Mouse (Mus musculus): ENCODE results near the gene Boc. TPM values are rescaled to one million over a fixed set of nuclear protein-coding genes. Genes with fewer than 3 reads are reported as not detected.

The Boc gene
- polyA plus RNA-seq, 1 experiment, result 8.5 TPM

GRCm38 (mm10) chr16:44509458-44510344 is 49.0 kb downstream of the Boc start:
- WGBS, result 78% methylated on average over 7 of the region's 7 CpGs
- no peak overlapping the region for H3K27ac ChIP-seq (ENCODE audit: insufficient read depth, low read depth, low read length)
- no peaks in the 10 kb centered on the region for H3K4me1 ChIP-seq (ENCODE audit: control insufficient read depth, insufficient read depth, low read length)
- TF ChIP-seq CTCF (conservative IDR thresholded peaks at IDR 0.05; ENCODE audit: insufficient read depth, insufficient read length, low read depth, low read length) (no peak), POLR2A (IDR thresholded peaks at IDR 0.05; ENCODE audit: low read depth, low read length) (no peak)
- DNase-seq, result no peak
- no peak overlapping the region for H3K4me3 ChIP-seq (ENCODE audit: insufficient read depth, low read depth, low read length)
- no peaks in the 10 kb centered on the region for H3K27me3 ChIP-seq (replicated peaks; ENCODE audit: control insufficient read depth, insufficient read depth, low read length)
- H3K36me3 ChIP-seq (ENCODE audit: control insufficient read depth, insufficient read depth, low read length), result no peaks in the 10 kb centered on the region

DNA sequence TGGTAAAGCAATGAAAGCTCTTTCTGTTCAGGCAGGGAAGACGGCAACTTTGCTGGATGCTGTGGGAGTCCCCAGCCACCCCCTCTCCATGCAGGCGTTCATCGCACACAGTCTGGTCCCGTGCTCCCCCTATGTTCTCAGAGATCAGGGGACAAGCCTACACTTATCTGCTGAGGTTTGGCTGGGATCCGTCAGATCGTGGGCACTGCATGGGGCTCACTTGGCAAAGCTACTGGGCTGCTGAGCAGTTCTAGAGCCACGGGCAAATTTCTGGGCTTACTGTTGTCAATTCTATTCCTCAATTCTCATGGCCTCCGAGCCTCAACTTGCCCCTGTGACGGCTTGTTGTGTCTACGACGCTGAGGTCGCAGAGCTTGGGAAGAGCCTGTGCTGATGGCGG is 49.9 kb downstream of the Boc start:
- Histone ChIP-seq H3K36me3 (ENCODE audit: control insufficient read depth, insufficient read depth, low read length) (no peaks in the 10 kb centered on the region), H3K4me1 (ENCODE audit: control insufficient read depth, insufficient read depth, low read length) (no peaks in the 10 kb centered on the region), H3K27ac (ENCODE audit: insufficient read depth, low read depth, low read length) (no peak overlapping the region), H3K4me3 (ENCODE audit: insufficient read depth, low read depth, low read length) (no peak overlapping the region), H3K27me3 (replicated peaks; ENCODE audit: control insufficient read depth, insufficient read depth, low read length) (no peaks in the 10 kb centered on the region)
- no peak for DNase-seq
- TF ChIP-seq CTCF (conservative IDR thresholded peaks at IDR 0.05; ENCODE audit: insufficient read depth, insufficient read length, low read depth, low read length), result no peak
- TF ChIP-seq POLR2A (IDR thresholded peaks at IDR 0.05; ENCODE audit: low read depth, low read length), result no peak
- WGBS, result 95% methylated on average over 13 of the region's 13 CpGs

GRCm38 (mm10) chr16:44508025-44508424 is 50.7 kb downstream of the Boc start:
- H3K4me1 ChIP-seq (ENCODE audit: control insufficient read depth, insufficient read depth, low read length), result no peaks in the 10 kb centered on the region
- H3K36me3 ChIP-seq (ENCODE audit: control insufficient read depth, insufficient read depth, low read length), result no peaks in the 10 kb centered on the region
- no peaks in the 10 kb centered on the region for H3K27me3 ChIP-seq (replicated peaks; ENCODE audit: control insufficient read depth, insufficient read depth, low read length)
- WGBS, result 68% methylated on average over 5 of the region's 5 CpGs
- H3K4me3 ChIP-seq (ENCODE audit: insufficient read depth, low read depth, low read length), result no peak overlapping the region
- no peak overlapping the region for H3K27ac ChIP-seq (ENCODE audit: insufficient read depth, low read depth, low read length)
- DNase-seq, result no peak
- TF ChIP-seq CTCF (conservative IDR thresholded peaks at IDR 0.05; ENCODE audit: insufficient read depth, insufficient read length, low read depth, low read length) (no peak), POLR2A (IDR thresholded peaks at IDR 0.05; ENCODE audit: low read depth, low read length) (no peak)

DNA sequence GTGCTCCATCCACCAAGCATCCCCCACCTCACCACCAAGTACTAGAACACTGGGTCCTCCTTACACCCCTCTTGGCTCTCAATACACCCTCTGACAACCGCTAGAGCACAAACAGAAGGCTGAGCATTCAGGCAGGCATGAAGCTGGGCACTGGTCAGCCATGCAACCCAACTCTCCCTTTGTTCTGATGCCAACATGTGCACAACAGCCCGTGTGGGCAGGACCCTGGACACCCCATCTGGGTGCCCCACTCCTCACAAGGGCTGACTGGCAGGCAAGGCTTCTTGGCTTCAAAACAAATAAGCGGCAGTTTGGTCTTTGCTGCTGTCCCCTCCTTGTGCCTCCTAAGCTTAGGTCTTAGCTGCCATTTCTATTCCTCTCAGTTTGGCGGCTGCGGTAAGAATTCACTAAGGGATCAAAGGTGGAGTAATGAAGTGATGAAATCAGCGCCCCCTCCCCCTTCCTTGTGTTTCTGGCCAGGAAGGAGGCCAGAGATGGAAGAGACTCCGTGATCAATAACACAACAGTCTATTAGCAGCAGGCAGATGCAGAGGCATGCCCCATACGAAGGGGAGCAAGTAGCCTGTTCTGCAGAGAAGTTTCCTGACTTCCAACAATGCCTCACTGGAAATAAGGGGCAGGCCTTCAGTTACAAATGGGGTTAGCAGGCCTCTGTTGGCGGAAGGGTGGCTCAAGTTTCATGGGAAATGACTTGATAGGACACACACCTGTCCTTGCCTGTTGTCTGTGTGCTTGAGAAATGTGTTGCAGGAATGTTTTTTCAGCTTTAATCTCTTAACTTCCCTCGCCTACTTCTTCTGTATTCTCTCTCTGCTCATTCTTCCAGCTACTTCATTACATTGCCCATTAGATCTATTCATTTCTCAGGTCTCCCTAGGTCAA is 51.4 kb downstream of the Boc start:
- 60% methylated on average over 10 of the region's 10 CpGs for WGBS
- Histone ChIP-seq H3K36me3 (ENCODE audit: control insufficient read depth, insufficient read depth, low read length) (no peaks in the 10 kb centered on the region), H3K4me1 (ENCODE audit: control insufficient read depth, insufficient read depth, low read length) (no peaks in the 10 kb centered on the region), H3K27me3 (replicated peaks; ENCODE audit: control insufficient read depth, insufficient read depth, low read length) (no peaks in the 10 kb centered on the region), H3K27ac (ENCODE audit: insufficient read depth, low read depth, low read length) (no peak overlapping the region), H3K4me3 (ENCODE audit: insufficient read depth, low read depth, low read length) (no peak overlapping the region)
- no peak for DNase-seq
- TF ChIP-seq POLR2A (IDR thresholded peaks at IDR 0.05; ENCODE audit: low read depth, low read length), result no peak
- no peak for TF ChIP-seq CTCF (conservative IDR thresholded peaks at IDR 0.05; ENCODE audit: insufficient read depth, insufficient read length, low read depth, low read length)

DNA sequence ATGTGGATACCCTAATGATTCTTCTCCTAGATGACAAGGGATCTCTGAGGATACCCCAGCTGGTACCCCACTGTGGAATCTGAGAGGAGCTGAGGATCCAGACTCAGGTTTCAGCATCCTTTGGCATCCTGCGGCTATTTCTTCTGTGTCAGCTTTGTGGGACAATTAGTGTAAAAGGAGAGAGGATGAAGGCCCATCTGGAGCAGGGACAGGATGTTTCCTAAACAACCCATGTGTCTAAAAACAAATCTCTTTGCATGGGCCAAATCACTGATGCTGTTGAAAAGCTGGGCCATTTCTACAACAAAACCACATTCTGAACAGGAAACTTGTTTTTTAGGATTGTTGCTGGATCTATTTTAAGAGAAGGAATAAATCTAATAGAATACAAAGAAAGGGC is 53.5 kb downstream of the Boc start:
- H3K36me3 ChIP-seq (ENCODE audit: control insufficient read depth, insufficient read depth, low read length), result no peaks in the 10 kb centered on the region
- no peak overlapping the region for H3K4me3 ChIP-seq (ENCODE audit: insufficient read depth, low read depth, low read length)
- no peaks in the 10 kb centered on the region for H3K27me3 ChIP-seq (replicated peaks; ENCODE audit: control insufficient read depth, insufficient read depth, low read length)
- WGBS, result 47% methylated on average over 1 of the region's 1 CpGs
- H3K4me1 ChIP-seq (ENCODE audit: control insufficient read depth, insufficient read depth, low read length), result no peaks in the 10 kb centered on the region
- no peak for TF ChIP-seq POLR2A (IDR thresholded peaks at IDR 0.05; ENCODE audit: low read depth, low read length)
- no peak for TF ChIP-seq CTCF (conservative IDR thresholded peaks at IDR 0.05; ENCODE audit: insufficient read depth, insufficient read length, low read depth, low read length)
- peak overlapping the region; percentile 9; the same call in 1 of the 2 replicates for H3K27ac ChIP-seq (ENCODE audit: insufficient read depth, low read depth, low read length)
- DNase-seq, result peak; percentile 37

- DNase-seq, result no peak
- Histone ChIP-seq H3K36me3 (ENCODE audit: control insufficient read depth, insufficient read depth, low read length) (no peaks in the 10 kb centered on the region), H3K4me1 (ENCODE audit: control insufficient read depth, insufficient read depth, low read length) (no peaks in the 10 kb centered on the region), H3K27me3 (replicated peaks; ENCODE audit: control insufficient read depth, insufficient read depth, low read length) (no peaks in the 10 kb centered on the region), H3K4me3 (ENCODE audit: insufficient read depth, low read depth, low read length) (no peak overlapping the region), H3K27ac (ENCODE audit: insufficient read depth, low read depth, low read length) (no peak overlapping the region)
- 66% methylated on average over 8 of the region's 8 CpGs for WGBS
- TF ChIP-seq CTCF (conservative IDR thresholded peaks at IDR 0.05; ENCODE audit: insufficient read depth, insufficient read length, low read depth, low read length), result no peak
- no peak for TF ChIP-seq POLR2A (IDR thresholded peaks at IDR 0.05; ENCODE audit: low read depth, low read length)
Measured at GRCm38 (mm10) chr16:44502895-44503575, 55.7 kb downstream of the Boc start.
